Mouse (Mus musculus) heart, embryonic 13.5 days (tissue): Measurements from ENCODE around the gene Gm10842. TPM values are rescaled to one million over a fixed set of nuclear protein-coding genes. Genes with fewer than 3 reads are reported as not detected.
A peak's percentile ranks its signal among the peaks of the same experiment; 100 is the strongest.

Experiments
- ATAC-seq: fragments of 200-750 bp; cut with Nextera tagmentation; 2 replicates; pipeline ENCODE4 v1.8.0; 2017; ENCODE audit warnings: moderate TSS enrichment; ENCODE audit not compliant: insufficient number of reproducible peaks, low FRiP score, low TSS enrichment; ENCODE audit errors: extremely low read depth
- H3K27ac ChIP-seq: fragments of 300-500 bp; sonication (generic); replicated peaks from 2 replicates; pipeline ENCODE4 v1.5.1; 2015; ENCODE audit warnings: moderate library complexity, mild to moderate bottlenecking, inconsistent platforms
- H3K27me3 ChIP-seq: fragments of 300-500 bp; sonication (generic); replicated peaks from 2 replicates; pipeline ENCODE4 v1.6.1; 2015; ENCODE audit warnings: mild to moderate bottlenecking, inconsistent platforms
- H3K36me3 ChIP-seq: fragments of 300-500 bp; sonication (generic); 2 replicates; pipeline ENCODE4 v1.6.1; 2015; ENCODE audit warnings: mild to moderate bottlenecking, inconsistent platforms
- H3K4me1 ChIP-seq: fragments of 300-500 bp; sonication (generic); 2 replicates; pipeline ENCODE4 v1.6.1; 2015; ENCODE audit warnings: inconsistent platforms
- H3K4me2 ChIP-seq: fragments of 300-500 bp; sonication (generic); 2 replicates; pipeline ENCODE4 v1.6.1; 2015; ENCODE audit warnings: inconsistent platforms, mild to moderate bottlenecking, moderate library complexity
- H3K4me3 ChIP-seq: fragments of 300-500 bp; sonication (generic); 2 replicates; pipeline ENCODE4 v1.5.1; 2015; ENCODE audit warnings: moderate library complexity, mild to moderate bottlenecking, inconsistent platforms
- H3K9ac ChIP-seq: fragments of 300-500 bp; sonication (generic); 2 replicates; pipeline ENCODE4 v1.6.1; 2015; ENCODE audit warnings: inconsistent platforms, mild to moderate bottlenecking, moderate library complexity
- H3K9me3 ChIP-seq: fragments of 300-500 bp; sonication (generic); 2 replicates; pipeline ENCODE4 v1.6.1; 2016; ENCODE audit warnings: inconsistent platforms
- WGBS: fragments of 180-500 bp; shearing (Covaris S2); methylation state at CpG from one replicate; pipeline ENCODE4 v1.1.7; 2015; ENCODE audit warnings: mixed read lengths; 5-methylcytosine and 5-hydroxymethylcytosine counted together
- polyA plus RNA-seq: library from polyadenylated mRNA; unstranded; fragments of >200 nt; fragmentation: Nextera tagmentation; extraction: Ambion mirVana; gene quantifications from 2 replicates; pipeline ENCODE4 v1.2.1, GENCODE M21; 2015

Gene Gm10842
- polyA plus RNA-seq, 1 experiment from 2014 or later: not detected

GRCm38 (mm10) chr11:105155915-105156314 is 9.2 kb downstream of the Gm10842 start:
- no peaks in the 10 kb centered on the region for H3K9me3 ChIP-seq
- H3K4me3 ChIP-seq: no peak overlapping the region
- no peak for ATAC-seq
- H3K27ac ChIP-seq: no peak overlapping the region
- H3K9ac ChIP-seq: no peak overlapping the region
- WGBS: 37% methylated on average over 4 of the region's 4 CpGs
- H3K4me1 ChIP-seq: peaks cover 49% of the 10 kb centered on the region
- H3K4me2 ChIP-seq: no peak overlapping the region
- H3K27me3 ChIP-seq: no peaks in the 10 kb centered on the region
- no peaks in the 10 kb centered on the region for H3K36me3 ChIP-seq

- peaks cover 41% of the 10 kb centered on the region for H3K4me1 ChIP-seq
- 52% methylated on average over 19 of the region's 19 CpGs for WGBS
- H3K4me2 ChIP-seq: peak overlapping the region; percentile 51
- no peaks in the 10 kb centered on the region for H3K9me3 ChIP-seq
- H3K36me3 ChIP-seq: no peaks in the 10 kb centered on the region
- peak overlapping the region; percentile 48 for H3K9ac ChIP-seq
- H3K27ac ChIP-seq: peak overlapping the region; percentile 85
- 0 out of 2 replicates have a peak overlapping the region, but pooled peaks have one; percentile 4 for H3K4me3 ChIP-seq
- no peaks in the 10 kb centered on the region for H3K27me3 ChIP-seq
- ATAC-seq: no peak
Observed at GRCm38 (mm10) chr11:105156748-105157267, 10.1 kb downstream of the Gm10842 start.

- ATAC-seq: no peak
- no peak overlapping the region for H3K4me3 ChIP-seq
- H3K36me3 ChIP-seq: no peaks in the 10 kb centered on the region
- H3K27me3 ChIP-seq: no peaks in the 10 kb centered on the region
- H3K4me1 ChIP-seq: peaks cover 32% of the 10 kb centered on the region
- no peak overlapping the region for H3K27ac ChIP-seq
- H3K4me2 ChIP-seq: no peak overlapping the region
- H3K9me3 ChIP-seq: no peaks in the 10 kb centered on the region
- H3K9ac ChIP-seq: no peak overlapping the region
Observed at GRCm38 (mm10) chr11:105158047-105158446, 11.4 kb downstream of the Gm10842 start.

DNA sequence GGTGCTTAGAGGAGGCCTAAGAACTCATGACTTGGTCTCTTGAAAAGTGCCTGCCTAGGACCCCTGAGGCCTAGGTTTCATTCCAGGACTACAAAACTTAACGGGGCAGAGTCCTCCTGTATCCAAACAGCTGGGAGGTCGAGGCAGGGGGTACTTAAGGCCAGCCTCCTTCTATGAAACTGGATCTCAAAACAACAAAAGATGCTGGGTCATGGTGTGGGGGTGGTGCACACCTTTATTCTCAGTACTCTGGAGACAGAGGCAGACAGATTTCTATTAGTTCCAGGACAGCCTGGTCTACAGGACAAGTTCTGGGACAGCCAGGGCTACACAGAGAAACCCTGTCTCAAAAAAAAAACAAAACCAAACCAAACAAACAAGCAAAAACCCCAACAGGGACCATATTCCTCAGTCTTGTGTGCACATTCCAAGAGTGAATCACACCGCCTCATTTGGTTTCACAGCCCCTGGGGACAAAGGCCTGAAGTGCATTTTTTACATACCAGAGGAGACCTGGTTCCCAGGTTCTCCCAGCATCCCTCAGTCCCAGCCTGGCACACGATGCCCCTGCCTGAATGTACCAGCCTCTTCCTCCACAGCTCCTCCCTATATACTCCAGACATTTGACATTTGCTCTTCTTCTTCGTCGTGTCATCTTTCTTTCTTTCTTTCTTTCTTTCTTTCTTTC is 13.1 kb downstream of the Gm10842 start:
- WGBS: 50% methylated on average over 6 of the region's 6 CpGs

DNA sequence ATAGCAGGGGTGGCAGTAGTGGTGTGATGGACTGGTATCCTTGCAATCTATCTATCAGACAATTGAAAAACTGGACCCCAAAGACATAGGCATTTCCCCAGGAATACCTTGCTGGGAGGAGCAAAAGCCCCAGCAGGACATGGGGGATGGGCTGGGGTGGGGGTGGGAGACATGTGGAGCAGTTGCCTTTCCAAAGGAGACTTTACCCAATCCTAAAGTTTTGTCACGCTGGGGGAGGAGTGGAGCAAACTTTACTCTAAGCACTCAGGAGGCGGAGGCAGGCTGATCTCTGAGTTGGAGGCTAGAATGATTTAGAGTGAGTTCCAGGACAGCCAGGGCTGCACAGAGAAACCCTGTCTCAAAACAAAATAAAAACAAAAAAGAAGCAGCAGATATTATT is 14.7 kb downstream of the Gm10842 start:
- H3K9me3 ChIP-seq: peaks cover 22% of the 10 kb centered on the region
- H3K36me3 ChIP-seq: no peaks in the 10 kb centered on the region
- ATAC-seq: no peak
- peaks cover 12% of the 10 kb centered on the region for H3K4me1 ChIP-seq
- no peak overlapping the region for H3K4me2 ChIP-seq
- H3K27ac ChIP-seq: no peak overlapping the region
- no peak overlapping the region for H3K4me3 ChIP-seq
- peaks cover 21% of the 10 kb centered on the region for H3K27me3 ChIP-seq
- 75% methylated on average over 2 of the region's 2 CpGs for WGBS
- H3K9ac ChIP-seq: no peak overlapping the region

More for the DNA sequence above, 13.1 kb downstream of the Gm10842 start:
- H3K27ac ChIP-seq: no peak overlapping the region
- no peak overlapping the region for H3K9ac ChIP-seq
- H3K9me3 ChIP-seq: peaks cover 9% of the 10 kb centered on the region
- H3K4me2 ChIP-seq: no peak overlapping the region
- peaks cover 5% of the 10 kb centered on the region for H3K27me3 ChIP-seq
- no peak overlapping the region for H3K4me3 ChIP-seq
- no peak for ATAC-seq
- no peaks in the 10 kb centered on the region for H3K36me3 ChIP-seq
- H3K4me1 ChIP-seq: peaks cover 19% of the 10 kb centered on the region

DNA sequence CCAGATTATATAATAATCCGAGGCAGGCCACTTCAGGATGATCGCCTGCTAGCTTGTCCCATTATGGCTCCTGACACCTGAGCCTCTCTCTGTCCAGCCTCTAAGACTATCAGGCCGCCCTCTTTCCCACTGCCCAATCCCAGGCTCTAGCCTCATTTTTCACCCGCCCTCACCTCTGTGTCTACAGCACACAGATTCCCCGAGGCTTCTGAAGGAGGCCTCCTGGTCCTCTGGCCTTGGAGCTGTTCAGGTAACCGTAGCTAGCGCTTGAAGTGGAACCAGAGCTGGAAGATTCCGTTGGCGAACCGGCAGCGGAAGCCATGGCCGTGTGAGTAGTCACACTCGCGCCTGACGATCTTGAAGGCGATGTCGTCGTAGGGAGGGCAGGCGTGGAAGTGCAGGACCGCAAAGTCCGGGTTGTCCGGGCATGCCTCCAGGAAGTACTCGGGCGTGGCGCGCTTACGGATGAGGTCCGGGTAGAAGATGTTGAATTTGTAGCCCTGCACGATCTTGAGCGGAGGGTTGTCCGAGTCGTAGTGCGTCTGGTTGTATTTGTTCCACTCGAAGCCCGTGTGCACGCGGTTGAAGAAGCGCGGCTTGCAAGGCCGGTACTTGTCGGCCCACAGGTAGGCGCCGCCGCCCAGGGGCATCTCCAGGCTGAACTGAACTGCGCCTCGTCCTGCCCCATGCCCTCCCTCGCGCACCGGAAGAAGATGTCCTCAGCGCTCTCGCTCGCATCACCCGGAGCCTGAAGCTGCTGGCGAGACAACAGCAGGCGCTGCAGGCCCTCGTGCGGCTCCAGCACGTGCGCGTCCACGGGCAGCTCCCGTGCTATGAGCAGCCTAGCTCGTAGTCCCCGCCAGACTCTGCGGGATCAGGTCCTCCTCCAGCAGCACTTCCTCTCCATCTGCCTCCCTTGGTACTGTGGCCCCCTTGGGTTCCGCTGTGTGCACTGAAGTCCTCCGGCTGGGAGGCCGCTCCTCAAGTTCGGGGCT is 18.1 kb downstream of the Gm10842 start:
- WGBS: 65% methylated on average over 69 of the region's 69 CpGs
- peaks cover 22% of the 10 kb centered on the region for H3K9me3 ChIP-seq

DNA sequence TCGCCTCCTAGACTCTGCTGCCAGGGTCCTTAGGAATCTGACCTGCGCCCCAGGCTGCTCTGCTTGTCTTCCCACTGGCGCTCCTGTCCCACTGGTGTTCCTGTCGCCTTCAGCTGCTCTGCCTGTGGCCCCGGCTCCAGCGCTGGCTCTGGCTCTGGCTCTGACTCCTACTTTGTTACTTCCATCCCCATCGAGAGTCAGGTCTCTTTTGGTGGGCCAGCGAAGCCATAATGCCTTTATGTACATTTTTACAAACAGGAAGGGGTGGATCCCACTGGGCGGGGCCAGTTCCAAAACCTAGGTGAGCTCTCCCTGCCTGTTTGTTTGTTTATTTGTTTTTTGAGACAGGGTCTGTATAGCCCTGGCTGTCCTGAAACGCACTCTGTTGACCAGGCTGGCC is 20.1 kb downstream of the Gm10842 start:
- peaks cover 28% of the 10 kb centered on the region for H3K27me3 ChIP-seq
- no peak for ATAC-seq
- peaks cover 22% of the 10 kb centered on the region for H3K9me3 ChIP-seq
- H3K36me3 ChIP-seq: no peaks in the 10 kb centered on the region
- 87% methylated on average over 10 of the region's 10 CpGs for WGBS
- no peak overlapping the region for H3K4me2 ChIP-seq
- H3K9ac ChIP-seq: no peak overlapping the region
- no peaks in the 10 kb centered on the region for H3K4me1 ChIP-seq
- no peak overlapping the region for H3K27ac ChIP-seq
- no peak overlapping the region for H3K4me3 ChIP-seq

More for the DNA sequence above, 18.1 kb downstream of the Gm10842 start:
- Histone ChIP-seq H3K4me3 (no peak overlapping the region), H3K9ac (no peak overlapping the region), H3K4me2 (no peak overlapping the region), H3K27me3 (peaks cover 28% of the 10 kb centered on the region), H3K4me1 (no peaks in the 10 kb centered on the region), H3K36me3 (no peaks in the 10 kb centered on the region), H3K27ac (no peak overlapping the region)
- no peak for ATAC-seq

GRCm38 (mm10) chr11:105178516-105178915 is 31.8 kb downstream of the Gm10842 start, which contains the start of gene Tlk2:
Tlk2 (plus strand) TSS chr11:105178807.
- Histone ChIP-seq H3K27me3 (no peaks in the 10 kb centered on the region), H3K4me1 (peaks cover 31% of the 10 kb centered on the region), H3K27ac (peak within 1 kb of the TSS; percentile 97), H3K9me3 (no peaks in the 10 kb centered on the region), H3K36me3 (peaks cover 16% of the 10 kb centered on the region; the same call in 1 of the 2 replicates), H3K9ac (peak within 1 kb of the TSS; percentile 97; the same call in 1 of the 2 replicates), H3K4me2 (peak within 1 kb of the TSS; percentile 74), H3K4me3 (peak within 1 kb of the TSS; percentile 97)
- ATAC-seq: no peak
- WGBS: 52% methylated on average over 2 of the region's 2 CpGs

DNA sequence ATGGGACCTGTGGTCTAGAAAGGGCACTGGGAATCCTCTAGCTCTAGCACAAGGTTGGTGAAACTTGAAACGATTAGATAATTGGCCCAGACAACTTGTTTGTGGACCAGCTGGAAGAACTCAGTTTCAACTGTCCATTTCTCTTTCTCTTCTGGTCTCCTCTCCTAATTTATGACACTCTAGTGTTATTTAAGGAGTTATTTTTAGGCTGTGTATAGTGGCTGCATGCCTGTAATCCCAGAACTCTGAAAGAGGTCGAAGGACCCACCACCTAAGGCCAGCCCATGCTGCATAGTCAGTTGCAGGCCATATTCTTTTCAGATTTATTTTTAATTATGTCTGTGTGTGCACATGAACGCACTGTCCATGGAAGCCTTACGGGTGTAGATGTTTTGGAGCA is 32.8 kb downstream of the Gm10842 start:
- H3K4me1 ChIP-seq: peaks cover 31% of the 10 kb centered on the region
- H3K4me3 ChIP-seq: peak overlapping the region; percentile 97
- H3K27ac ChIP-seq: peak overlapping the region; percentile 97
- H3K4me2 ChIP-seq: peak overlapping the region; percentile 74
- H3K36me3 ChIP-seq: peaks cover 22% of the 10 kb centered on the region
- ATAC-seq: no peak
- no peaks in the 10 kb centered on the region for H3K9me3 ChIP-seq
- H3K27me3 ChIP-seq: no peaks in the 10 kb centered on the region
- peak overlapping the region; percentile 97 for H3K9ac ChIP-seq
- WGBS: 70% methylated on average over 4 of the region's 4 CpGs

DNA sequence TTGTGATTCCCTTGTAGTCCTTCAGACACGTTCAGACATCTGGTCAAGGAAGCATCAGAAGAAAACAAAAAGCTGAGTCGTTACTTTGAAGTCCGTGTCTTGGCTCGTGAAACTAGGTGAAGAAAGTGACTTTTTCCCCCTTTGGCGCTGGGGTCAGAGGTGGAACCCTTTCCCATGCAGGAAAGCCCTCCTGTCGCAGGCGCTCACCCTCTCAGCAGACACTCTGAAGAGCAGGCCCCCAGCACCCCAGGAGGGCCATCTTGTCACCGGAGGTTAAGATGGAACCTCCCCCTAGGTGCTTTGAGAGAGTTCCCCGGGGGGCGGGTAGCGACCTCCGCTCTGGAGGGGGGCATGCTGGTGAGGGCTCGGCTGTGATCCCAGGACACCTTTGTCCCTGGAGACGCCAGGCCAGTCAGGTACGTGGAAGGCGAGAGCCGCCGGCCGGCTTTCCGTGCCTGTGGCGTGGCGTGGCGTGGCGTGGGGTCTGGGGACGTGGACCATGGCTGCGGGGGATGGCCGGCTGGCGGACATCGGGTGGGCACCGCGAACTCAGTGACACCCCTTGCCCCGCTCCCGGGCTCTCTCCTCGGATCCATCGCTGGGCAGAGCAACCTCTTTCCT is 33.9 kb downstream of the Gm10842 start:
- H3K4me2 ChIP-seq: peak overlapping the region; percentile 74
- peak overlapping the region; percentile 97 for H3K9ac ChIP-seq
- H3K4me1 ChIP-seq: peaks cover 33% of the 10 kb centered on the region
- peak; percentile 7 for ATAC-seq
- H3K27ac ChIP-seq: peak overlapping the region; percentile 97
- no peaks in the 10 kb centered on the region for H3K9me3 ChIP-seq
- peak overlapping the region; percentile 97 for H3K4me3 ChIP-seq
- peaks cover 33% of the 10 kb centered on the region for H3K36me3 ChIP-seq
- no peaks in the 10 kb centered on the region for H3K27me3 ChIP-seq
- under 1% methylated on average over 35 of the region's 35 CpGs for WGBS
